Mouse (Mus musculus) stomach, embryonic 14.5 days (tissue): ENCODE measurements around the gene Ubac2. TPM values are rescaled to one million over a fixed set of nuclear protein-coding genes. Genes with fewer than 3 reads are reported as not detected.
A peak's percentile ranks its signal among the peaks of the same experiment; 100 is the strongest.

Experiments
- ATAC-seq: fragments of 200-750 bp; cut with Nextera tagmentation; 2 replicates; pipeline ENCODE4 v1.8.0; 2017; ENCODE audit warnings: low read depth, moderate TSS enrichment; ENCODE audit not compliant: insufficient number of reproducible peaks, insufficient read depth, low FRiP score
- H3K27ac ChIP-seq: fragments of 300-500 bp; sonication (generic); 2 replicates; pipeline ENCODE4 v1.5.1; 2014; ENCODE audit warnings: mild to moderate bottlenecking, low read length, moderate library complexity, mixed read lengths
- H3K27me3 ChIP-seq: fragments of 300-500 bp; sonication (generic); 2 replicates; pipeline ENCODE4 v1.6.1; 2014; ENCODE audit warnings: low read length, control low read depth, mixed read lengths; ENCODE audit not compliant: control insufficient read depth, insufficient read depth
- H3K36me3 ChIP-seq: fragments of 300-500 bp; sonication (generic); 2 replicates; pipeline ENCODE4 v1.6.1; 2014; ENCODE audit warnings: mild to moderate bottlenecking, control low read depth, low read length, moderate library complexity, mixed read lengths; ENCODE audit not compliant: control insufficient read depth, insufficient read depth
- H3K4me1 ChIP-seq: fragments of 300-500 bp; sonication (generic); 2 replicates; pipeline ENCODE4 v1.6.1; 2014; ENCODE audit warnings: low read length, control low read depth, mixed read lengths; ENCODE audit not compliant: control insufficient read depth, insufficient read depth
- H3K4me2 ChIP-seq: fragments of 300-500 bp; sonication (generic); replicated peaks from 2 replicates; pipeline ENCODE4 v1.6.1; 2014; ENCODE audit warnings: low read depth, low read length, control low read depth
- H3K4me3 ChIP-seq: fragments of 300-500 bp; sonication (generic); 2 replicates; pipeline ENCODE4 v1.5.1; 2014; ENCODE audit warnings: low read depth, low read length, control low read depth
- H3K9ac ChIP-seq: fragments of 300-500 bp; sonication (generic); replicated peaks from 2 replicates; pipeline ENCODE4 v1.6.1; 2014; ENCODE audit warnings: low read depth, mild to moderate bottlenecking, control low read depth, low read length, moderate library complexity, mixed read lengths
- H3K9me3 ChIP-seq: fragments of 300-500 bp; sonication (generic); 2 replicates; pipeline ENCODE4 v1.6.1; 2016; ENCODE audit warnings: low read depth, low read length, control low read depth; ENCODE audit not compliant: control insufficient read depth
- WGBS: fragments of 180-500 bp; shearing (Covaris S2); extraction: QIAGEN DNeasy Blood & Tissue Kit; methylation state at CpG from one replicate; pipeline ENCODE4 v1.1.7; 2014; 5-methylcytosine and 5-hydroxymethylcytosine counted together
- polyA plus RNA-seq: library from polyadenylated mRNA; unstranded; fragments of >200 nt; fragmentation: Nextera tagmentation; extraction: Ambion mirVana; gene quantifications from 2 replicates; pipeline ENCODE4 v1.2.1, GENCODE M21; 2014

The Ubac2 gene
- polyA plus RNA-seq, 1 experiment from 2014 or later = 67.7 TPM

DNA sequence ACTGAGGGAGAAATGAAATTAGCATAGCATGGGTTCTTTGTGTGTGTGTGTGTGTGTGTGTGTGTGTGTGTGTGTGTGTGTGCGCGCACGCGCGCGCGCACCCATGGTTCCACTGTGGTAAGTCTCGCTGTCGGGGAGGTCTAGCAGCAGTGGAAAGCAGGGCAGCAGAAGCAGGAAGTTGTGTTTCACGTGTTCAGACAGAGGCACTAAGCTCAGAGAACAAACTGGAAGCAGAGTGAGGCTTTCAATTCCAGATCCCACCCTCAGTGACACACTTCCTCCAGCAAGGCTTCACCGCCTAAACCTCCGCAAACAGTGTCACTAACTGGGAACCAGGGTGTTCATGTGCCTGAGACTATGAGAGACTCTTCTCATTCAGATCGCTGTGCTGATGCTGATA, 131.1 kb downstream of the Ubac2 start:
- Histone ChIP-seq H3K27me3 (no peaks in the 10 kb centered on the region), H3K9ac (no peak overlapping the region), H3K9me3 (no peaks in the 10 kb centered on the region), H3K4me3 (no peak overlapping the region), H3K27ac (no peak overlapping the region), H3K4me1 (no peaks in the 10 kb centered on the region), H3K4me2 (no peak overlapping the region), H3K36me3 (peaks cover 13% of the 10 kb centered on the region; the same call in 1 of the 2 replicates)
- ATAC-seq = no peak
- 87% methylated on average over 13 of the region's 13 CpGs for WGBS

DNA sequence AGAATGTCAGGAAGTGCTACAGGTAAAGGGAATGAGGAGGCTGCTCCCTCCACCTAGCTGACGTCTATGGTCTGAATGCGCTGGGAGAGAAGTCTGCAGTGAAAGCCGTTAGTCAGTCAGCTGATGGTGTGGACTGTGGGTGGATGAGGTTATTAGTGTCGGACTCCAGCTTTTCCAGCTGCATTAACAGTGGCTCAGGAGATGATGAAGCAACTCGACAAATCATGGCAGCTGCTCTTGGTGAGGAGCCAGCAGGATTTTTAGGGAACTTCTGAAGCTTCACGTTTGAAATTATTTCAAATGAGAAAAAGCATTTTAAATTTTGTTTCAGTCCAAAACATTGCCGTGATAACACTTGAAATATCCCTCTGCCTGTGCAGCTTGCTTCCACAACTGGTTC, 131.9 kb downstream of the Ubac2 start:
- Histone ChIP-seq H3K4me2 (no peak overlapping the region), H3K4me1 (no peaks in the 10 kb centered on the region), H3K9ac (no peak overlapping the region), H3K27ac (no peak overlapping the region), H3K4me3 (no peak overlapping the region), H3K9me3 (no peaks in the 10 kb centered on the region), H3K27me3 (no peaks in the 10 kb centered on the region), H3K36me3 (peaks cover 13% of the 10 kb centered on the region; the same call in 1 of the 2 replicates)
- WGBS = 70% methylated on average over 7 of the region's 7 CpGs
- ATAC-seq = no peak

DNA sequence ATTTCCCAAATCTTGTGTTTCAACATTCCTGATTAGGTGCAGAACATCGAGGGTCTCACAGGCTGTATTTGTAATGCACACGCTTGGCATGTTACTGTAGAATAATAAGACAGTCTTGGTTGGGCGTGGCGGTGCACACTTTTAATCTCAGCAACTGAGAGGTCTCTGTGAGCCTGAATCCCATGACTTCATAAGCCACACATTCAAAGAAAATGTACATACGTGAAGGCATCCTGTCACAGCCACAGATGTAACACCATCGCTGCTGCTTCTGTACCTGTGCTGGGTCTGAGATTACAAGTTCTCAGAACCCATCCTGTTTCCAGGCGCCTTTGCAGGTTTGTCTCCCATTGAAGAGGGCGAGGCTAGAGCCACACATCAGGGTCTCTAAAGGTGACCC, 133.3 kb downstream of the Ubac2 start:
- no peak overlapping the region for H3K27ac ChIP-seq
- peaks cover 13% of the 10 kb centered on the region; the same call in 1 of the 2 replicates for H3K36me3 ChIP-seq
- H3K4me1 ChIP-seq = no peaks in the 10 kb centered on the region
- 87% methylated on average over 8 of the region's 8 CpGs for WGBS
- no peak for ATAC-seq
- no peak overlapping the region for H3K9ac ChIP-seq
- no peaks in the 10 kb centered on the region for H3K9me3 ChIP-seq
- H3K4me3 ChIP-seq = no peak overlapping the region
- no peak overlapping the region for H3K4me2 ChIP-seq
- H3K27me3 ChIP-seq = no peaks in the 10 kb centered on the region

DNA sequence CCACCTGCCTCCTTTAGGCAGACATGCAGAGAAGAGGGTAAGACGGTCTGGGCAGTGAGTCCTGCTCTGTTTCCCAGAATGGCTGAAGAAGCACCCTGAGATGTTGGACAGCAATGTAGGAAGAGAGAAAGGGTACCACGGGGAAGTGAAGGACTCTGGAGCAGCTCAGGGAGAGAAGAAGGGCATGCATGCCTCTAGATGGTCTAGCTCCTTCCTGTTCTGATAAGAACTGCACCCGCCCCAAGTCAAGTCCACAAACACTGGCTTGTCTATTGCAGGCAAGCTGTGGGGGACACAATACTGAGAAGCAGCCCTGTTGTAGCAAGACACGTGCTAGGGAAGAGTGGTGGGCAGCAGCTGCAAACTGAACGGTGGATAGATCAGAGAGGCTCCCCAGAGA, 133.8 kb downstream of the Ubac2 start:
- Histone ChIP-seq H3K36me3 (peaks cover 13% of the 10 kb centered on the region; the same call in 1 of the 2 replicates), H3K4me1 (no peaks in the 10 kb centered on the region), H3K27ac (no peak overlapping the region), H3K9ac (no peak overlapping the region), H3K4me2 (no peak overlapping the region), H3K27me3 (no peaks in the 10 kb centered on the region), H3K9me3 (no peaks in the 10 kb centered on the region), H3K4me3 (no peak overlapping the region)
- WGBS = 75% methylated on average over 5 of the region's 5 CpGs
- no peak for ATAC-seq

DNA sequence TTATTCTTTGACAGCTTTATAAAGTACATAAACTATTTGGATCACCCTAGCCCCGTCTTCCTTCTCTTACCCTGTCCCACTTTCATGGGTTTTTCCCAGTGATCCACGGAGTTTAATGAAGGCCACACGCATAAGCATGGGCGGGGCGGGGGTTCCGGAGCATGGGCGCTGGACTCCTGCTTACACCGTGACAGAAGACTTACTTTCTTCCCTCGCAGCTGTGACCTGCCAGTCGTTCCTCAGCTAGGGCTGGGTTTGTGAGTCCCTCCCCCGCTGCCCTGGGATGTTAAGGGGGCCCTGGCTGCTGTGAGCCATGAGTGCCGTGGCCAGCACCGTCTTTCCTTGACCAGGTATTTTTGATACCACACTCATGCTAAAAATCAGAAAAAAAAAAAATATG, 134.4 kb downstream of the Ubac2 start:
- H3K9ac ChIP-seq = no peak overlapping the region
- H3K4me2 ChIP-seq = no peak overlapping the region
- 64% methylated on average over 13 of the region's 13 CpGs for WGBS
- no peaks in the 10 kb centered on the region for H3K9me3 ChIP-seq
- no peaks in the 10 kb centered on the region for H3K4me1 ChIP-seq
- no peak overlapping the region for H3K27ac ChIP-seq
- no peak for ATAC-seq
- H3K4me3 ChIP-seq = no peak overlapping the region
- peaks cover 13% of the 10 kb centered on the region; the same call in 1 of the 2 replicates for H3K36me3 ChIP-seq
- no peaks in the 10 kb centered on the region for H3K27me3 ChIP-seq

DNA sequence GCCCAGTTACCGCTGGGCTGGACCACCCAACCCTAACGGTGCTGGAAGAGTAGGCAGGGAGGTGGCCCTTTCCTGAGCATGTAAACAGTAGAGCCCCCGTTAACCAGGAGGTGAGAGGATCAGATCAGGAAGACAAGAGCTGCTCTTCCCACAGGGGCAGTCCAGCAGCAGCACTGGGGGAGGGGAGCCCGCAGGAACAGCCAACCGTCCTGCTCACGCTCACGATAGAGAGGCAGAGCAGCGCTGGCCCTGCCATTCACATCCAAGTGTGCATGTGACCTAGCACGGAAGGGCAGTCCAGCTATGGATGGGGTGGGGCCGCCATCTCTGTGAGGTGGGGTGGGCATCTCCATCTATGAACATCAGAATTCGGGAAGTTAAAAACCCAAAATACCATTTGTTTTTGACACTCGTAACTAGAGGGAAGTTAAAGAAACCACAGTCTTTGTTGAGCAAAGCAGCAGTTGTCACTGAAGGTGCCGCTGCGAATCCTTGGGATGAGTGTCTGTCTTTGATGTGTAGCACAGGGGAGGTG, 135.1 kb downstream of the Ubac2 start:
- Histone ChIP-seq H3K9me3 (no peaks in the 10 kb centered on the region), H3K36me3 (peaks cover 13% of the 10 kb centered on the region; the same call in 1 of the 2 replicates), H3K4me1 (no peaks in the 10 kb centered on the region), H3K9ac (no peak overlapping the region), H3K4me3 (no peak overlapping the region), H3K27me3 (no peaks in the 10 kb centered on the region), H3K27ac (no peak overlapping the region), H3K4me2 (no peak overlapping the region)
- 68% methylated on average over 14 of the region's 14 CpGs for WGBS
- 0 out of 2 replicates have a peak, but pooled peaks have one; percentile 23 for ATAC-seq

DNA sequence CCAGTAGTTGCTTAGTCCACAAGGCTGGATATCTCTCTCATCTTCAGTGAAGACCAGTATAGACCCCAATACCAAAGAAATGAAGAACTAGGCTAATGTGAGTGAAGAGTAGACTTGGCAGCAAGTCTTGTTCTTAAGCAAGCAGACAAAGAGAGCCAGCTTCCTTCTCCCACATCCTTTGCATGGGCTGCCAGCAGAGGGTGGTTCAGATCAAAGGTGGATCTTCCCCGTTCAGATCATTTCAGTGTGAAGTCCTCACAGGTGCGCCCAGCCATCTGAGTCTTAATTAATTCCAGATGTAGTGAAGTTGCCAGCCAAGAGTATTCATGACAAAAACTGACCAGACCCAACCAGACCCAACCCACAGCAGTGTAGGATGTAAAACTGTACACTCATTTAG, 139.5 kb downstream of the Ubac2 start:
- H3K4me3 ChIP-seq = no peak overlapping the region
- no peak for ATAC-seq
- no peaks in the 10 kb centered on the region for H3K9me3 ChIP-seq
- H3K9ac ChIP-seq = no peak overlapping the region
- H3K4me1 ChIP-seq = no peaks in the 10 kb centered on the region
- no peaks in the 10 kb centered on the region for H3K27me3 ChIP-seq
- H3K4me2 ChIP-seq = no peak overlapping the region
- H3K27ac ChIP-seq = no peak overlapping the region
- 88% methylated on average over 2 of the region's 2 CpGs for whole genome bisulfite sequencing
- H3K36me3 ChIP-seq = peaks cover 3% of the 10 kb centered on the region; the same call in 1 of the 2 replicates

DNA sequence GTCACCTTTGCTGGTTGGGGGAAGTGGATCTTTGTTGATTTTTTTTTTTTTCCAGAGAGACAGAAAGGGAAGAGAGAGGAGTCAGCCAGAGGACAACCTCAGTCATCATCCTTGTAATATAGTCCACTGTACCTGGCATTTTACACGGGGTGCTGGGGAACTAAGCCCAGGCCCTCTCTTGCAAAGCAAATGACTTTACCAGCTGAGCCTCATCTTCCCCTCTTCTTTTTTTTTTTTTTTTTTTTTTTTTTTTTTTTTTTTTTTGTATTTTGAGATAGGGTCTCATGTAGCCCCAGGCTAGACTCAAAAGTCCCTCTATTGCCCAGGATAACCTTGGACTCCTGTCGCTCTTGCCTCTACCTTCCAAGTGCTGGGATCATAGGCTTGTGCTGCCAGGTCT, 141.0 kb downstream of the Ubac2 start:
- Histone ChIP-seq H3K9ac (no peak overlapping the region), H3K9me3 (no peaks in the 10 kb centered on the region), H3K27me3 (no peaks in the 10 kb centered on the region), H3K36me3 (peaks cover 3% of the 10 kb centered on the region; the same call in 1 of the 2 replicates), H3K4me2 (no peak overlapping the region), H3K4me3 (no peak overlapping the region), H3K27ac (no peak overlapping the region), H3K4me1 (no peaks in the 10 kb centered on the region)
- no peak for ATAC-seq
- 86% methylated on average over 2 of the region's 2 CpGs for WGBS

DNA sequence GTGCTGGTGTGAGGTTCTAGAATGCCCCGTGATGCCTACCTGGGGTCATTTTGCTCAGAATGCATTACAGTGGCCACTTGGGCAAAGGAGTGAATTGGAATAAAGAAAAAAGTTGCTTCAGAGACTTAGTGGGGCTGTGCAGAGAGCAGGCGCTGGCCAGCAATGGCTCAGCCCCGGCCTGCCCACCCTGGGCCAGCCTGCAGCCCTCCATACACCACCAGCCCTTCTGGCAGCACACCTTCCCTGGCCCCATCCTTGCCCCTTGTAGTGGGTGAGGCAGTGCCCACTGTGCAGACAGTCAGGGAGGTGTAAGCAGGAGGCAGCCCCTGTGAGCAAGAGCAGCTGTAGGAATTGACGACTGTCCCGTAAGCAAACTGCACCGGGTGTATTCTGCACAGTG, 142.1 kb downstream of the Ubac2 start:
- 90% methylated on average over 6 of the region's 6 CpGs for WGBS
- no peak overlapping the region for H3K4me2 ChIP-seq
- no peak for ATAC-seq
- H3K27ac ChIP-seq = no peak overlapping the region
- no peak overlapping the region for H3K9ac ChIP-seq
- H3K4me3 ChIP-seq = no peak overlapping the region
- peaks cover 3% of the 10 kb centered on the region; the same call in 1 of the 2 replicates for H3K36me3 ChIP-seq
- no peaks in the 10 kb centered on the region for H3K27me3 ChIP-seq
- no peaks in the 10 kb centered on the region for H3K4me1 ChIP-seq
- no peaks in the 10 kb centered on the region for H3K9me3 ChIP-seq
